Mouse (Mus musculus) midbrain, embryonic 12.5 days (tissue): Measurements from ENCODE around the gene Galntl6. TPM values are rescaled to one million over a fixed set of nuclear protein-coding genes. Genes with fewer than 3 reads are reported as not detected.

Experiments used
- ATAC-seq: fragments of 200-750 bp; cut with Nextera tagmentation; 2 replicates; pipeline ENCODE4 v1.8.0; 2017; ENCODE audit warnings: low read depth, moderate TSS enrichment, moderate library complexity; ENCODE audit not compliant: low FRiP score
- H3K27ac ChIP-seq: fragments of 300-500 bp; sonication (generic); replicated peaks from 2 replicates; pipeline ENCODE4 v1.5.1; 2016; ENCODE audit warnings: mild to moderate bottlenecking
- H3K27me3 ChIP-seq: fragments of 300-500 bp; sonication (generic); 2 replicates; pipeline ENCODE4 v1.6.1; 2016; ENCODE audit warnings: mild to moderate bottlenecking
- H3K36me3 ChIP-seq: fragments of 300-500 bp; sonication (generic); 2 replicates; pipeline ENCODE4 v1.6.1; 2016
- H3K4me1 ChIP-seq: fragments of 300-500 bp; sonication (generic); 2 replicates; pipeline ENCODE4 v1.6.1; 2016
- H3K4me2 ChIP-seq: fragments of 300-500 bp; sonication (generic); replicated peaks from 2 replicates; pipeline ENCODE4 v1.6.1; 2016; ENCODE audit warnings: mild to moderate bottlenecking, moderate library complexity
- H3K4me3 ChIP-seq: fragments of 300-500 bp; sonication (generic); 2 replicates; pipeline ENCODE4 v1.5.1; 2016; ENCODE audit warnings: mild to moderate bottlenecking
- H3K9ac ChIP-seq: fragments of 300-500 bp; sonication (generic); replicated peaks from 2 replicates; pipeline ENCODE4 v1.6.1; 2016; ENCODE audit warnings: mild to moderate bottlenecking, moderate library complexity
- H3K9me3 ChIP-seq: fragments of 300-500 bp; sonication (generic); 2 replicates; pipeline ENCODE4 v1.6.1; 2016; ENCODE audit warnings: mild to moderate bottlenecking
- WGBS: fragments of 180-500 bp; shearing (Covaris S2); methylation state at CpG from one replicate; pipeline ENCODE4 v1.1.7; 2016; 5-methylcytosine and 5-hydroxymethylcytosine counted together
- polyA plus RNA-seq: library from polyadenylated mRNA; unstranded; fragments of >200 nt; fragmentation: Nextera tagmentation; extraction: Ambion mirVana; gene quantifications from 2 replicates; pipeline ENCODE4 v1.2.1, GENCODE M21; 2016

Gene Galntl6
- polyA plus RNA-seq, 1 experiment from 2014 or later = 2.7 TPM

GRCm38 (mm10) chr8:58824347-58824746 lies 88.1 kb downstream of the Galntl6 start:
- H3K27me3 ChIP-seq = no peaks in the 10 kb centered on the region
- no peaks in the 10 kb centered on the region for H3K4me1 ChIP-seq
- no peak overlapping the region for H3K4me3 ChIP-seq
- no peak for ATAC-seq
- no peak overlapping the region for H3K9ac ChIP-seq
- no peaks in the 10 kb centered on the region for H3K36me3 ChIP-seq
- no peak overlapping the region for H3K4me2 ChIP-seq
- no peaks in the 10 kb centered on the region for H3K9me3 ChIP-seq
- H3K27ac ChIP-seq = no peak overlapping the region

- no peak overlapping the region for H3K9ac ChIP-seq
- no peaks in the 10 kb centered on the region for H3K4me1 ChIP-seq
- H3K27me3 ChIP-seq = no peaks in the 10 kb centered on the region
- H3K27ac ChIP-seq = no peak overlapping the region
- H3K36me3 ChIP-seq = no peaks in the 10 kb centered on the region
- H3K4me3 ChIP-seq = no peak overlapping the region
- no peak for ATAC-seq
- H3K9me3 ChIP-seq = no peaks in the 10 kb centered on the region
- H3K4me2 ChIP-seq = no peak overlapping the region
Measured at GRCm38 (mm10) chr8:58805190-58805589, 107.2 kb downstream of the Galntl6 start.

- Histone ChIP-seq H3K9ac (no peak overlapping the region), H3K4me2 (no peak overlapping the region), H3K9me3 (no peaks in the 10 kb centered on the region), H3K36me3 (no peaks in the 10 kb centered on the region), H3K4me3 (no peak overlapping the region), H3K27me3 (no peaks in the 10 kb centered on the region), H3K4me1 (no peaks in the 10 kb centered on the region), H3K27ac (no peak overlapping the region)
- 86% methylated on average over 1 of the region's 1 CpGs for WGBS
- no peak for ATAC-seq
Measured at GRCm38 (mm10) chr8:58801847-58802246, 110.6 kb downstream of the Galntl6 start.

GRCm38 (mm10) chr8:58753769-58754168 lies 158.7 kb downstream of the Galntl6 start:
- H3K4me2 ChIP-seq = no peak overlapping the region
- ATAC-seq = no peak
- no peak overlapping the region for H3K4me3 ChIP-seq
- H3K4me1 ChIP-seq = no peaks in the 10 kb centered on the region
- no peak overlapping the region for H3K9ac ChIP-seq
- no peak overlapping the region for H3K27ac ChIP-seq
- no peaks in the 10 kb centered on the region for H3K27me3 ChIP-seq
- H3K36me3 ChIP-seq = no peaks in the 10 kb centered on the region
- WGBS = 84% methylated on average over 2 of the region's 2 CpGs
- H3K9me3 ChIP-seq = no peaks in the 10 kb centered on the region

GRCm38 (mm10) chr8:58737963-58738362 lies 174.5 kb downstream of the Galntl6 start:
- Histone ChIP-seq H3K27me3 (no peaks in the 10 kb centered on the region), H3K27ac (no peak overlapping the region), H3K4me3 (no peak overlapping the region), H3K36me3 (no peaks in the 10 kb centered on the region), H3K9me3 (no peaks in the 10 kb centered on the region), H3K9ac (no peak overlapping the region), H3K4me1 (no peaks in the 10 kb centered on the region), H3K4me2 (no peak overlapping the region)
- 0 out of 2 replicates have a peak, but pooled peaks have one; percentile 23 for ATAC-seq
- WGBS = 92% methylated on average over 3 of the region's 3 CpGs

GRCm38 (mm10) chr8:58691761-58692160 lies 220.7 kb downstream of the Galntl6 start:
- no peaks in the 10 kb centered on the region for H3K4me1 ChIP-seq
- no peak overlapping the region for H3K27ac ChIP-seq
- H3K9ac ChIP-seq = no peak overlapping the region
- H3K36me3 ChIP-seq = no peaks in the 10 kb centered on the region
- H3K4me2 ChIP-seq = no peak overlapping the region
- no peaks in the 10 kb centered on the region for H3K27me3 ChIP-seq
- ATAC-seq = no peak
- H3K4me3 ChIP-seq = no peak overlapping the region
- H3K9me3 ChIP-seq = no peaks in the 10 kb centered on the region
- 89% methylated on average over 3 of the region's 3 CpGs for WGBS

- Histone ChIP-seq H3K4me1 (0 out of 2 replicates have a peak, but pooled peaks cover 5% of the 10 kb centered on the region), H3K9me3 (no peaks in the 10 kb centered on the region), H3K4me2 (no peak overlapping the region), H3K4me3 (no peak overlapping the region), H3K27ac (no peak overlapping the region), H3K9ac (no peak overlapping the region), H3K27me3 (no peaks in the 10 kb centered on the region), H3K36me3 (no peaks in the 10 kb centered on the region)
- 20% methylated on average over 6 of the region's 6 CpGs for WGBS
- peak; percentile 62 for ATAC-seq
Measured at GRCm38 (mm10) chr8:58677847-58678450, 234.5 kb downstream of the Galntl6 start.

- ATAC-seq = no peak
- Histone ChIP-seq H3K4me1 (no peaks in the 10 kb centered on the region), H3K9me3 (no peaks in the 10 kb centered on the region), H3K36me3 (no peaks in the 10 kb centered on the region), H3K9ac (no peak overlapping the region), H3K27me3 (no peaks in the 10 kb centered on the region), H3K27ac (no peak overlapping the region), H3K4me3 (no peak overlapping the region), H3K4me2 (no peak overlapping the region)
- 77% methylated on average over 2 of the region's 2 CpGs for WGBS
Measured at GRCm38 (mm10) chr8:58669075-58669474, 243.4 kb downstream of the Galntl6 start.

- H3K9ac ChIP-seq = no peak overlapping the region
- no peaks in the 10 kb centered on the region for H3K4me1 ChIP-seq
- H3K27me3 ChIP-seq = no peaks in the 10 kb centered on the region
- H3K9me3 ChIP-seq = no peaks in the 10 kb centered on the region
- ATAC-seq = no peak
- no peak overlapping the region for H3K4me3 ChIP-seq
- H3K4me2 ChIP-seq = no peak overlapping the region
- H3K27ac ChIP-seq = no peak overlapping the region
- no peaks in the 10 kb centered on the region for H3K36me3 ChIP-seq
Measured at GRCm38 (mm10) chr8:58660019-58660418, 252.4 kb downstream of the Galntl6 start.

GRCm38 (mm10) chr8:58655631-58656030 lies 256.8 kb downstream of the Galntl6 start:
- 84% methylated on average over 4 of the region's 4 CpGs for WGBS

GRCm38 (mm10) chr8:58606451-58606850 lies 306.0 kb downstream of the Galntl6 start:
- no peak overlapping the region for H3K4me2 ChIP-seq
- ATAC-seq = no peak
- WGBS = 75% methylated on average over 4 of the region's 4 CpGs

More at GRCm38 (mm10) chr8:58655631-58656030, 256.8 kb downstream of the Galntl6 start:
- no peak overlapping the region for H3K4me2 ChIP-seq
- H3K4me3 ChIP-seq = no peak overlapping the region
- H3K9ac ChIP-seq = no peak overlapping the region
- no peaks in the 10 kb centered on the region for H3K4me1 ChIP-seq
- H3K9me3 ChIP-seq = no peaks in the 10 kb centered on the region
- no peaks in the 10 kb centered on the region for H3K27me3 ChIP-seq
- no peak for ATAC-seq
- no peaks in the 10 kb centered on the region for H3K36me3 ChIP-seq
- H3K27ac ChIP-seq = no peak overlapping the region

GRCm38 (mm10) chr8:58604751-58605150 lies 307.7 kb downstream of the Galntl6 start:
- Histone ChIP-seq H3K4me1 (no peaks in the 10 kb centered on the region), H3K9ac (no peak overlapping the region), H3K4me2 (no peak overlapping the region), H3K9me3 (no peaks in the 10 kb centered on the region), H3K4me3 (no peak overlapping the region), H3K27ac (no peak overlapping the region), H3K36me3 (no peaks in the 10 kb centered on the region), H3K27me3 (no peaks in the 10 kb centered on the region)
- WGBS = 71% methylated on average over 4 of the region's 4 CpGs
- ATAC-seq = no peak

More at GRCm38 (mm10) chr8:58606451-58606850, 306.0 kb downstream of the Galntl6 start:
- no peaks in the 10 kb centered on the region for H3K9me3 ChIP-seq
- no peak overlapping the region for H3K27ac ChIP-seq
- no peak overlapping the region for H3K4me3 ChIP-seq
- H3K4me1 ChIP-seq = no peaks in the 10 kb centered on the region
- no peak overlapping the region for H3K9ac ChIP-seq
- H3K27me3 ChIP-seq = no peaks in the 10 kb centered on the region
- no peaks in the 10 kb centered on the region for H3K36me3 ChIP-seq

- H3K4me1 ChIP-seq = no peaks in the 10 kb centered on the region
- no peak overlapping the region for H3K27ac ChIP-seq
- no peak overlapping the region for H3K9ac ChIP-seq
- no peak overlapping the region for H3K4me2 ChIP-seq
- no peaks in the 10 kb centered on the region for H3K27me3 ChIP-seq
- no peaks in the 10 kb centered on the region for H3K36me3 ChIP-seq
- no peak for ATAC-seq
- H3K9me3 ChIP-seq = no peaks in the 10 kb centered on the region
- H3K4me3 ChIP-seq = no peak overlapping the region
- 76% methylated on average over 6 of the region's 6 CpGs for WGBS
Measured at GRCm38 (mm10) chr8:58597834-58598233, 314.6 kb downstream of the Galntl6 start.
